Mouse (Mus musculus) liver, postnatal 0 days (tissue): ENCODE data around the gene Ripk3.

ENCODE experiments used
- CTCF ChIP-seq: sonication (generic); IDR thresholded peaks from 2 replicates; pipeline ENCODE4 v1.5.1; 2016; ENCODE audit warnings: antibody characterized with exemption, low read depth
- EP300 ChIP-seq: IDR thresholded peaks from 2 replicates; pipeline ENCODE4 v1.6.1; 2016; ENCODE audit warnings: antibody characterized with exemption, low read depth, mild to moderate bottlenecking

GRCm38 (mm10) chr14:55825216-55826051 is 36.8 kb upstream of the Ripk3 start:
- TF ChIP-seq CTCF = no peak; the same call in 1 of the 2 replicates
- TF ChIP-seq EP300 = no peak
